Mouse (Mus musculus): ENCODE results near the gene Uba1y. TPM values are rescaled to one million over a fixed set of nuclear protein-coding genes. Genes with fewer than 3 reads are reported as not detected.
"Not testable (repeated sequence)": the region's sequence is repeated elsewhere in the genome, so short reads cannot be mapped to it uniquely, and the experiment has no call there.

The Uba1y gene
- total RNA-seq (2012; rRNA removed): not detected in 2 replicates
- not detected for polyA plus RNA-seq (2012; ENCODE audit: insufficient read depth in 1 of 2, insufficient read length in 2 of 2, low read depth in 1 of 2, low replicate concordance in 2 of 2, missing spikeins in 1 of 2)

- Histone ChIP-seq H3K79me2 (ENCODE audit: control insufficient read depth, insufficient read depth, low read length, poor library complexity) (no peaks in the 10 kb centered on the region), H3K27ac (ENCODE audit: control insufficient read depth, low read depth, low read length) (no peak within 1 kb of the TSS), H3K9me3 (replicated peaks; ENCODE audit: insufficient read depth, low read length) (no peaks in the 10 kb centered on the region), H3K9ac (ENCODE audit: control insufficient read depth, low read depth, low read length, poor library complexity, severe bottlenecking) (no peak within 1 kb of the TSS), H3K36me3 (ENCODE audit: control insufficient read depth in 1 of 2, insufficient read depth in 2 of 2, low read length in 2 of 2) (no peaks in the 10 kb centered on the region), H3K4me3 (ENCODE audit: control insufficient read depth in 1 of 2, insufficient read depth in 1 of 2, low read depth in 2 of 2, low read length in 2 of 2) (no peak within 1 kb of the TSS), H3K4me1 (ENCODE audit: control insufficient read depth in 1 of 2, insufficient read depth in 2 of 2, low read length in 2 of 2) (no peaks in the 10 kb centered on the region), H3K27me3 (ENCODE audit: control insufficient read depth in 1 of 2, insufficient read depth in 2 of 2, low read length in 2 of 2) (no peaks in the 10 kb centered on the region)
- no peak for TF ChIP-seq SMC3 (IDR thresholded peaks at IDR 0.05; ENCODE audit: low read depth, low read length)
- no peak for TF ChIP-seq MYB (IDR thresholded peaks at IDR 0.05; ENCODE audit: low read depth, low read length)
- TF ChIP-seq GATA1 (IDR thresholded peaks at IDR 0.05; ENCODE audit: low read depth, low read length): no peak
- TF ChIP-seq MAZ (IDR thresholded peaks at IDR 0.05; ENCODE audit: low read depth, low read length): no peak
- no peak for TF ChIP-seq POLR2AphosphoS5 (IDR thresholded peaks at IDR 0.05; ENCODE audit: borderline replicate concordance, low read depth, low read length)
- no peak for TF ChIP-seq USF1 (IDR thresholded peaks at IDR 0.05; ENCODE audit: low read depth, low read length)
- no peak for TF ChIP-seq UBTF (IDR thresholded peaks at IDR 0.05; ENCODE audit: borderline replicate concordance, insufficient read depth, low read depth, low read length)
- DNase-seq (ENCODE audit: low read depth, low spot score): no peak
Observed at GRCm38 (mm10) chrY:818396-818795, at the start of gene Uba1y. Gene Uba1y, plus strand, starts transcription at chrY:818649.

- H3K36me3 ChIP-seq (ENCODE audit: control insufficient read depth in 1 of 2, insufficient read depth in 2 of 2, low read length in 2 of 2); H3K27ac ChIP-seq (ENCODE audit: control insufficient read depth, low read depth, low read length); DNase-seq (ENCODE audit: low read depth, low spot score); H3K27me3 ChIP-seq (ENCODE audit: control insufficient read depth in 1 of 2, insufficient read depth in 2 of 2, low read length in 2 of 2); H3K4me3 ChIP-seq (ENCODE audit: control insufficient read depth in 1 of 2, insufficient read depth in 1 of 2, low read depth in 2 of 2, low read length in 2 of 2); H3K9me3 ChIP-seq (replicated peaks; ENCODE audit: insufficient read depth, low read length); H3K4me1 ChIP-seq (ENCODE audit: control insufficient read depth in 1 of 2, insufficient read depth in 2 of 2, low read length in 2 of 2); H3K9ac ChIP-seq (ENCODE audit: control insufficient read depth, low read depth, low read length, poor library complexity, severe bottlenecking); H3K79me2 ChIP-seq (ENCODE audit: control insufficient read depth, insufficient read depth, low read length, poor library complexity): not testable (repeated sequence)
Observed at GRCm38 (mm10) chrY:797309-797708, 21.1 kb upstream of the Uba1y start, which contains the start of gene Zfy1. Gene Zfy1, minus strand, starts transcription at chrY:797409.

DNA sequence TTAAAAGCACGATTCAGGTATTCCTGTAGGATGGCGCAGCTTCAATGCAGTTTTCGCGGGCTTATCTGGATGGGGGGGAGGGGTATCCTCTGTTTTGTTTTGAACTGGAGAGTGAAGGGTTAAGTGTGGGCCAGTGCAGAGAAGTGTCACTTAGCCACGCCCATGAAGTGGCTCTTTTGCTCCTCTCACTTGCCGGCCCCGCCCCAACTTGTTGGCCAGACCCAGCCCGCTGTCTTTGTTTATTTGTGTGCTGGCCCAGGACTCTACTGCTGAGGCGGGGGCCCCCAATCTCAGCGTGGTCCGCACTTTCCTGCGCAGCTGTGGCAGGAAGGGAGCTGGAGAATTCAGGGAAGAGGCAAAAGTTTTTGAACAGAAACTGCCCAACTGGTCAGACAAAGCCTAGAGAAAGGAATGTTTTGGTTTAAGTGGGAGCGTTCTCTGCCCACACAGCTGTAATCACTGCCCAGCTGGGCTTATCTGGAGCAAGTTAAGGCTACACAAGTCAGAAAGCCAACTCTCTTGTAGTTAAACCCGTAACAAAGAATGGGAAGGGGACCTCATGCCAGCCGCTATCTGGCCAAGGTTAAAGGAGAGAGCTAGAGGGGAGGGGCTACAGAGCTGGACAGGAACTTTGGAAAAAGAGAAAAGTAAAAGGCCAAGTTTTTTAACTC, 9.3 kb upstream of the Uba1y start:
- TF ChIP-seq POLR2AphosphoS2 (IDR thresholded peaks at IDR 0.05; ENCODE audit: low read length) (no peak), E2F4 (IDR thresholded peaks at IDR 0.05; ENCODE audit: borderline replicate concordance, low read depth, low read length) (no peak), MYC (IDR thresholded peaks at IDR 0.05; ENCODE audit: low read depth, low read length) (no peak), NELFE (IDR thresholded peaks at IDR 0.05; ENCODE audit: low read depth, low read length) (no peak), USF2 (IDR thresholded peaks at IDR 0.05; ENCODE audit: borderline replicate concordance in 1 of 2, insufficient read depth in 1 of 2, low read depth in 1 of 2, low read length in 2 of 2) (no peak), ZKSCAN1 (IDR thresholded peaks at IDR 0.05; ENCODE audit: low read depth, low read length) (no peak), KAT2A (conservative IDR thresholded peaks at IDR 0.05; ENCODE audit: low read depth, low read length) (no peak), POLR2A (IDR thresholded peaks at IDR 0.05; ENCODE audit: control insufficient read depth in 1 of 2, insufficient read depth in 1 of 2, low read depth in 1 of 2, low read length in 2 of 2, poor library complexity in 1 of 2) (no peak), MAX (IDR thresholded peaks at IDR 0.05; ENCODE audit: low read length) (no peak), RAD21 (IDR thresholded peaks at IDR 0.05; ENCODE audit: low read depth, low read length) (no peak), MXI1 (IDR thresholded peaks at IDR 0.05; ENCODE audit: low read depth, low read length) (no peak)
- no peaks in the 10 kb centered on the region for H3K79me2 ChIP-seq (ENCODE audit: control insufficient read depth, insufficient read depth, low read length, poor library complexity)
- H3K9ac ChIP-seq (ENCODE audit: control insufficient read depth, low read depth, low read length, poor library complexity, severe bottlenecking): no peak overlapping the region
- H3K27me3 ChIP-seq (ENCODE audit: control insufficient read depth in 1 of 2, insufficient read depth in 2 of 2, low read length in 2 of 2): no peaks in the 10 kb centered on the region
- no peaks in the 10 kb centered on the region for H3K9me3 ChIP-seq (replicated peaks; ENCODE audit: insufficient read depth, low read length)
- H3K4me3 ChIP-seq (ENCODE audit: control insufficient read depth in 1 of 2, insufficient read depth in 1 of 2, low read depth in 2 of 2, low read length in 2 of 2): no peak overlapping the region
- H3K36me3 ChIP-seq (ENCODE audit: control insufficient read depth in 1 of 2, insufficient read depth in 2 of 2, low read length in 2 of 2): no peaks in the 10 kb centered on the region
- no peaks in the 10 kb centered on the region for H3K4me1 ChIP-seq (ENCODE audit: control insufficient read depth in 1 of 2, insufficient read depth in 2 of 2, low read length in 2 of 2)
- no peak for DNase-seq (ENCODE audit: low read depth, low spot score)
- H3K27ac ChIP-seq (ENCODE audit: control insufficient read depth, low read depth, low read length): no peak overlapping the region

Data from MEL (cell line).